Mouse (Mus musculus) liver (tissue): ENCODE measurements at regions not wholly inside any gene's neighbourhood (a gene's known extent, or its start where the extent isn't known, plus 50 kb on each side); places are given as distances from the start of the nearest gene placed in this dataset.

ENCODE experiments used
- DNase-seq: peaks from one replicate; pipeline ENCODE4 v3.0.0-alpha.2; 2020; ENCODE audit warnings: mixed read lengths

DNA sequence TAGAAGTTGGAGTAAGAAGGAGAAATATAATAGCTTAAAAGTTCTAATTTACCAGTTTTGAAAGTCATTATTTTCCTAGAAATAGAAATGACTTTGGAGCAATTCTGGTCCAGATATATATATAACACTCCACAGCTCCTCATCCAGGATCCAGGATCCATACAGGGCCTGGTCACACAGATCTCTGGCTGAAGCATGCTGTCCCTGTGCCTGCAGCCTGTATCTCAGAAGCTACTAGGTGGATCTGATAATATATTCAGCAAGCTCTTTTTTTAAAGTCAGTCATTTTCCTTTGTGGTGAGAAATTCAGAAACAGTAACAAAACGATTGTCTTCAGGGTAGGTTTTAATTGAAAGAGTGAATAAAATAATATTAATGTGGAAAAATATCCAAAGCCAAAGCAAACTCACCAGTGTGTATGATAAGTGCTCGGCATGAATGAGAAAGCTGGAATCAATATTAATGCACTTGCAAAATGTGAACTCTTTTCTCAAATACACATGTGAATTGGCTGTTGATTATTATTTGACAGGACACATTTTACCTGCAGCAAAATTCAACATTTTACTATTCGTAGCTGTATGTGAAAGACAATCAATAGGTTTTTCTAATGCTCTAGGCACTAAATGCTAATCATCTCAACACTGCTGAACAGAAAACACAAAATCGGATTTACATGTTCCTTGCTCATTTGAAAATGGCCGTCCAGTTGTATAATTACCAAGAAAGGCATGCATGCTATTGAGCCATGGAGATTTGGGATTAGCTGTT is 288.1 kb upstream of the Cxadr start:
- no peak for DNase-seq

DNA sequence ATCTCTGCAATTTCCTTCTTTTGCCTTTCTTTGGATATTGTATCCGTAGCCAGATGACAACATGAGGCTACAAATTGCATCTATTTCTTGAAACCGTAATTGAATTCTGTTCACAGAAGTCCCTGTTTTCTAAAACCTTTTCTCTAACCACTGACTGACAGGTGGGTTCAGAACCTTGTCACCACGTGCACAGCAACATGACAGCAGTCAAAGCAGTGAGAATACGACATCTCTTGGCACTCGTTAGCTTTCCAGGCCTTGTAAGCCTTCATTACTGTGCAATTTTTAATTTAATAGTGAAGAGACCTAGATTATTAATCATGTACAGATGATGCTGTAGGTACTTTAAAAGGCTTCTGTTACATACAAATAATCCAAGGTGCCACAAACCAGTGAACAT is 297.3 kb upstream of the Cxadr start:
- DNase-seq, result no peak

DNA sequence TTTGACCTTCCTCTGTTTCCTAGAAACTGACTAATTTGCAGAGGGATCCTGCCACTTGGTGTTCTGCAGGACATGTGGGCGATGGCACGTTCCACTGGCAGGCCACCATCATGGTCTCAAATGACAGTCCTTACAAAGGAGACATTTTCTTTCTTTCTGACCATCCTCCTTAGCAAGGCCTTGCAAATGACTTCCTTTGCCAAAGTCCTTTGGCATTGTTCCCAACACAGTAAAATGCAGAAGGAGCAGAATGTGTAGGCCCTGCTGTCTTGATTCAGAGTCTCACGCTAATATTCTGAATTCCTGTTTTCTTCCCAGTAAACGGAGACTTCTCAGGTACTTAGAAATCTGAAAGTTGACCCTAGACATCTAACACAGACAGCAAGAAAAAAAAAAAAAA is 308.3 kb upstream of the Cxadr start:
- DNase-seq, result no peak

DNA sequence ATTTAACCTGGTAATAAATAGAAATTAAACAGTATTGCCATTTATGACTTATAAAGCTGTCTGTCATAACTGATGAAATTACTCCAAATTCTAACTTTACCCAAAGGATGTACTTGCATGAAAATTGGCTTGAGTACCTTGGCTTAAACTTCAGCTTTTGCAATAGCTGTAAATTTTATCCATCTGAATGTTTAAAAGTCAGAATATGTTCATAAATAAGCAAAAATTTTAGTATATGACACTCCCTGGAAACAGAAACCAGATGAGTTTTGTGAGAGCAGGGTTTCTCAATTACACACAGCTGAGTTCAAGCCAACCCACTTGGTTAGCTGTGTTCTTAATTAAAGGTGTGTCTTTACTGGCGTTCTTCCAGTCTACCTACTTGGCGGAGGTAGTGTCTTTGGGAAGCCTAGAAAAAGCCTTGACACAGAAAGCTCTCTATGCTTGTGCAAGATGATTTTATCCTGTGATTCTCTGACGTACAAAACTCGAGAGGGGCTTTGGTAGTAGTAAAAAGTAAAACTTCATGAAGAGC is 311.4 kb upstream of the Cxadr start:
- no peak for DNase-seq

DNA sequence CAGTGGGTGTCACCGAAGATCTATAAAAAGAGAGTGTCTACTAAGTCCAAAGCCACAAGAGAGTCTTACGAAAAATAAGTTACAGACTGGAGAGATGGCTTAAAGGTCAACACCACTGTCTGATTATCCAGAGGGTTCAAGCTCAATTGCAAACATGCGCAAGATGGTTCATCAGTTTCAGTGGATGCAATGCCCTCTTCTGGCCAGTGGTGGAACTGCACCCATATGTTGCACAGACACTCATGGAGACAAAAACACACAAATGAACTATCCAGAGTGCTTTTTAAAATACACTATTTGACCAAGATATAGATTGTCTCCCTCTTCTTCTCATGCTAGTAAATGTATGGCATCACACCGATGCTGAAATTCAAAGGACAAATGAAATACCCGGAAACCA is 312.1 kb upstream of the Cxadr start:
- DNase-seq, result no peak

DNA sequence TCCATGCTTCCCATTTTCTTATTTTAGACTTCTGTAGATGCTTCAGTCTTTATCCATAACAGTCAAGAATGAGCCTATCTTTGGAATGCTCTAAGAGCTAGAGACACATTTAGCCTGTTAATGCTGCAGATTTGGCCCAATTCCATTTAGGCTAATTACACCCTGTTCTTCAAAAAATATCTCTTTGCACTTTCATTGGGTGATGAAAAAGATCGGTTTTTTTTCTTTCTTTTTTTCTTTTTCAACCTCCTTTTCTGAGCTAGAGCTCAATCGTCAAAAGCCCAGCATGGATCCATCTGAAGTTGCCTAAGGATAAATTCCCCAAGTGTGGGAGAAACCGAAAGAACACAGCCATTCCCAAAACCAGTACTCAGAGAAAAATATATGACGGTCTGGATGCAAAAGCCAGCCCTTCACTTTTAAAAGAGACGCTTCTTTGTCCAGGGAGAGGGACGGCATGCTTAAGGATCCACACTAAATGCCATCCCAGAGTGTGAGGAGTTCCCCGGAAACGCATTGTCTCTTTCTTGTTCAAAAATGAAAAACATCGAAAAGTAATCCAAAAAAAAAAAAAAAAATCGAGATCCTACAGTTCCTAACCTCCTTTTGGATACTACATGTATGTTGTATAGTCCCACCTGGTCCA is 314.3 kb upstream of the Cxadr start:
- DNase-seq, result no peak

DNA sequence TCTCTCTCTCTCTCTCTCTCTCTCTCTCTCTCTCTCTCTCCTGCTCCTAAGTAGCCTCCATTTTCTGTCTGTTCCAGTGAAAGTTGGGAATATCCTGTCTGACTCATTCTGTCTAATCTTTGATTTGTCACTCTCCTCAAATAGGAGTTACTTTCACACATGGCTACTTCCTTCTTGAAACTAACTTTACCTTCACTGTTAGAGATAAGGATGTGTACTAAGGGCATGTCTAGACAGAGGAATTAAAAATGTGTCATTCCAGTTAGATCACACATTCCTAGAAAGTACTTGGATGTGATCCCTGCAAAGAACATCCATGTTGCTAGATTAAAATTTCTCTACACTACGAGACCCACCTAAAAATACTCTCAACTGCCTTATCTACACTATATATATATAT is 346.9 kb upstream of the Gm11146 start:
- DNase-seq, result no peak

DNA sequence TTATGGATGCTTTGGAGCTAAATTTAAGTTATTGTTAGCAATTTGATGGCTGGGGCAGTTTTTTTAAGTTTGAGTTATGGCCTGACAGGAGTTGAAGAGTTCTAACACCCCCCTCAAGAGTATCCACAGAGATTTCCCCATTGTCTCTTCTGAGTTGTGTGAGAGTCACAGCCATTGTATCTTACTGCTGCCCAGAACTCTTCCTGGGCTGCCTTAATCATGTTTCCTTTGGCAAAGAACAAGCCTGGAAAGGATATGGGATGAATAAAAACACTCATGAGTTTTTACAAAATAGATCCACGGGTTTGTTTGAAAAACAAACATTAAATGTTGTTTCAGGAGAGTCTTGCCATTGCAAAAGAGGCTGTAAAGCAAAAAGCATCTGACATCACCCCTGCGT is 343.5 kb upstream of the Gm11146 start:
- no peak for DNase-seq

DNA sequence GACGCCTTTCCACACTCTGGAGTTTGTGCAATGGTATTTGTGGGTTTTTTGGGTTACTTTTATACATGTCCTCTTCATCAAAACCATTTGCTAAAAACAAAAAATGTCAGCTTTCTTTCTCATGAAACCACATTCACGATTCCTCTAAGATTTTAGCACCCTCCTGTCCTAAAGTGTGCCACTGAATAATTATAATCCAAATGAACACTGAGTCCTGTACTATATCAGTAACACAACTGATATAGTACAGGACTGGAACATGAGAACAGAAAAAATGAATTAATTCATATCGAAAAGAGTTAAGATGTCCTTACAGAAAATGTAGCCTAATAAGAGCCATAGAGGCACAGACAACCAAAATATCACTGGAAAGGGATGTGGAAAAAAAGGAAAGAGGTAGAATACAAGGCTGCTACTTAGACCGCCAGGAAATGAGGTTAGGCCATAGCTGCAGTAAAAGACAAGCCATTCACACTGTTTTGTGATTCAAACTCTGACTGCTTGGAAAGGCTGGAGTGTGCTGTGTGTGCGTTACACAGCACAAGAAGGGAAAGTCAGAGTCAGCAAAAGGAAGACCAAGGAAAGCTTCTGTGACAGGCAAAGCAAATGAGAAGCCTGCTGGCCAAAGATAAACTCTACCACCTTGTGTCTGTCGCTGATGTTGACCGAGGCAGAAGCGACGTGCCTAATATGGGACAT is 329.3 kb upstream of the Gm11146 start:
- DNase-seq, result no peak

DNA sequence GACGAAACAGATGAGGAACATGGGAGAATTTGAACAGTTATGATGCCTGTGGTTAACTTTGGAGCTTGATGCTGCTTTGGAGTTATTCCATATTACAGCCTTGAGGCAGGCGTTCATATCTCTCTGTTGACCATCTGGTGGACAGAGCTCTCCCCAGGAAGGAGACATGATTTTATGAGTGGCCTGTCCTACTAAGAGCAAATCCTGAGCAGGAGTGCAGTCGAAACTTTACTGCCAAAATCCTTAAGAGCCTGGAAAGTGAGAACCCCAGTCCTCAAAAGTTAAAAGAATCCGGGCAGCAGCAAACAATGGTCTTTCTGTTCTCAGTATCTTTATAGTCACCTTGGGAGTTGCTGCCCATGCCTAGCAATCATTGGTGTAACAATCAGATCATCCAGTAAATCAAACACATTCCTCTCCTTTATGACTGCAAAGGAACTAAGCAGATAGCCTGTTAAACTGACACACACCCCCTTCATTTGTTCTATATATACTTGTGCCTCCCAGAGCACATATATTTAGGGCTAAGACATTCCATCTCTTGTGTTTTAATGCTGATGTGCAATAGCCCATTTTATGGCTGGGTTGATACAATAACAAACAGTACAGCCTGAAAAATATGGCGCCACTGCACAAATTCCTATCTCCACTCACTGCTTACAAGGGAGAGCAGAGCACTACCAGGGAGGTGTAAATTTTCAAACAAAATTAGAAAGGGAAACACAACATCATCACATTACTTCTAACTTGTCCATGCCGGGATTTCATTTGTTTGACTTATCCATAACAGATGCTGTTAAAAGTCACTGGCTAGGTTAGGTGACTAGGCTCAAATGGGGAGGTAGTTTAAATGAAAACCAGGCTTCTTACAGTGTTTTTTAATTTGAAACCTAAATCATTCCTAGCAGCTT is 312.5 kb upstream of the Gm11146 start:
- no peak for DNase-seq

DNA sequence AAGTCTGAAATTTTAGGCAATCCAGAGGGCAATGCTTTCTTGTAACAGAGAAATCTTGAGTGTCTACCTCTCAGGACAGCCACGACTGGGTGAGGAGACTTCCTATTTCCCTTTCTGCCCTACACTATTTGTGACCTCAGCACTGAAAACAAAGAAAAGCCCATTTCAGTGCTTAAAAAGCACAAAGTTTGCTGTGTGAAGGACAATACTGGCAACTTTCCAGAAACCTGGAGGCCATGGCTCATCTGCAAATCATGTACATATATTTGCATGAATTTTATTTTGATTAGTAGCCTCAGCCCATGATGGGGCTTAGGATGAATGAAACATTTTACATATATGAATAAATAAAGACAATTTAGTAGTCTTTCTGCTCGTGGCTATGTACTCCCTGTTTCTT is 292.4 kb upstream of the Gm11146 start:
- DNase-seq, result no peak

DNA sequence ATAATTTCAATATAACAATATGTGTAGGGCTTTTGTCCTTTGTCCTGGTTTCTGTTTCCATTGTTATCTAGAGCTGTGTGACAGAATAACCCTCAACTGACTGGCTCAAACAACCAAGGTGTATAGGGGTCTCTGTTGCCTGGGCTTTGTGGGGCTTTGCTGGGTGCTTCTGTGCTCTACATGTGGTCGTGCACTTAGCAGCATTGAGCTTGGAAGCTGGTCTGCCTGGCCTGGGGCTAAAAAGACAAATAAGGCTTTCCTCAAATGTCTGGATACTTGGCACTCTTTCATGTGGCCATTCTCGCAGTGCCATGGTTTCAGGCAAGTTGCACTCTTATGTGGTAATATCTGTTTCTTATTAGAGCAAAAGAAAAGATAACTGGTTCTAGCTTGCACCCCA is 291.8 kb upstream of the Gm11146 start:
- no peak for DNase-seq

DNA sequence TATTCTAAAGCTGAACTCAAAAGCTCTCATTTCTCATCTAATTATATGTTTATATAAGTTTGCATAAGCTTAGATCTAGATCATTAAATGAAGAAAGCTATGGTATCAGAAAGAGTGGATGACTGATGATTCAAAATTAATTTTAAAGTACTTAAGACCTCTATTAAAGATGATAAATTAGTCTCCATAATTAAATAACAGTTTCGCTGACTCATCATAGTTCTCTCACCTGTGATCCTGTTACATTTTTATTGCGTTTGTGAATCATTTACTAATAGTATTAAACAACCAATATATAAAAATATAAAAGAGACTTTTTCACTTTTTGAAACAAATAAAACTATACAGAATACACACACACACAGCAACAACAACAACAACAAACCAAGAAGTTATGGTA is 290.8 kb upstream of the Gm11146 start:
- DNase-seq, result no peak

DNA sequence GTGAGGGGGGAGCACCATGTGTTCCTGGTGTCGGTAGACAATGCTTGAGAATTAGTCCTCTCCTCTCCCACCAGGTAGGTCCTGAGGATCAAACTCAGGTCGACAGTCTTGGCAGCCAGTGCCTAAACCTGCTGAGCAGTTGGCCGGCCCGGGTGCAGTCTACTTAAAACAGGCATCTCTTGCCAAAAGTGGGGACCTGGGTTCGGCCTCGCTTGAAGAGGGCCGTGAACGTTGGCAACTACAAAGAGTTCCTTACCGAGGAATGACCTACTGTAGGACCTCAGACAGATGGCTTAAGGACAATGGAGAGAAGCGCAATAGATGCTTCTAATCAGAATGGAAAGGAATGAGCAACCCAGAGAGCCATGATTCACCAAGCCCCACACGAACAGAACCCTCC is 287.5 kb upstream of the Gm11146 start:
- DNase-seq, result no peak

DNA sequence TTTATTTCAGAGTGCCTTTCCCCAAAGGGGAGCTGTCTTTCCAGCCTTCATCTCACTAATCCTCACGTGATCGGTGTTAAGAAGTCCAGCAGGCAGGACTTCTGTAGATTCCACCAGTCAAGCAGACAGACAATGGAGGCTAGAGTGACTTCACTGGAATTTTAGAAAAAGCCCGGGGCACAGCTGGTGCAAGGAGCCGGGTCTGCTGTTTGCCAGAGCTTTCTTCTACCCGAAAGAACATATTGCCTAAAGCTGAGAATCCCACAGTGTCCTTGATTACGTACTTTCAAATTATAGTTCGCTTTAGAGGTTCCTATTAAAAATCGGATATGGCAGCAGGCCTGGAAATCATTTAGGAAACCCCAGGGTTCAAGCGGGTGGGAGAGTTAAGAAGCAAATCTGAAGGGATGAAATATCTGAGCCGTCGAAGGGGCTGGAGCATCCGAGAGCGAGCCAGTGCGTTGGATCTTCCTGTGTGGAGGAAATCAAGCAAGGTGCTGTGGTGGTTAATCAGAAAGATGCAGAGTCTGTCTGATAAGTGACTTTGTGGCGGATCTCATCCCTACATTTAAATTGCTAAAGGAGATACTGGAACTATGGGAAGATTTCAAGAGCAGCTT is 283.3 kb upstream of the Gm11146 start:
- DNase-seq, result no peak

DNA sequence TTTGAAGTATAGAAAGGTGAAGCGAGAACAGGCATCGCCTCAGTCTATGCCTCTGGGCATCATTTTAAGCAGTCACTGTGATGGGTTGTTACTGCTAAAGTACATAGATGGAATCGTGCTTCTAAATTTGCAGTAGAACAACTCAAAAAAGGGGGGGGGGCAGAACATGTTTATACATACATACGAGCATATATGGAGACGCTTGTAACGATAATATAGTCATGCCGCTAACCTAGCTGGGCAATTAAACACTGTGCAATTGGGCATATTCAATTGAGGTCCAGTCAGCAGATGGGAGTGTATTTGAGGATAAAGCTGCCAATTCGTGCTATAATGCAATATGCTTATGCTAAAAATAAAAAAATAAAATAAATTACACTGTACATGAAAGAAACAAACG is 282.6 kb upstream of the Gm11146 start:
- DNase-seq, result no peak

DNA sequence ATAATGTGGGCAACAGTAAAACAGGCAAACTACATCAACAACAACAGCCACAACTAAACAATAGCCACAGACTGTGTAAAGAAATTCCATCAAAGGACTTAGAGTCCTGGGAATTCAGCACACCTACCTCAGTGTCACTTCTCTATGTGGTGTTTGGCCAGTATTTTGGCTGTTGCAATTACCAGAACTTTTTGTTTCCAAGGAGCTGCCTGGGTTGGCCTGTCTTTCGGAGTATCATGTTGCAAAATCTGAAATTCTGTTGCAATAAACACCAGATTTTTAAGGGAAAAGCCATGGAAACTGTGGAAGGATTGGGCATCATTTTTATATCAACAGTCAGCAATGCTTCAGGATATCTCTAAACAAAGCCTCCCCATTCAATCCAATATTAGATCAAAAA is 275.1 kb upstream of the Gm11146 start:
- DNase-seq, result no peak

DNA sequence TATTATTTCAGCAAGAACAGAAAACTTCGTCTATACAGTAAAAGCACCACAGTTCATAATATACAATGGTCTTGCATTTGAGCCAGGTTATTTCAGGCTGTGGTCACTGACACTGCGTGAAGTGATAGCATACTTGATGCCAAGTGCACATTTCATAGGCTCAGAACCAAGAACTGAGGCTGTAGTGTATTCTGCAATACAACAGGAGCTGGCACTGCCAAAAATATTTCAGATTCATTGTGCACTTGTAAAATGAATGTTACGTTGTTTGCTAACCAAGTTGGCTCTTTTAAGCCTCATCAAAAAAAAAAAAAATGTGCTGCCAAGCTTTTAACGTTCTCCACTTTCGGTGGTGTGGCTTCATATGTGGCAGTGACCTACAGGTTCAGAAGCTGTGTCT is 261.4 kb upstream of the Gm11146 start:
- DNase-seq, result no peak

DNA sequence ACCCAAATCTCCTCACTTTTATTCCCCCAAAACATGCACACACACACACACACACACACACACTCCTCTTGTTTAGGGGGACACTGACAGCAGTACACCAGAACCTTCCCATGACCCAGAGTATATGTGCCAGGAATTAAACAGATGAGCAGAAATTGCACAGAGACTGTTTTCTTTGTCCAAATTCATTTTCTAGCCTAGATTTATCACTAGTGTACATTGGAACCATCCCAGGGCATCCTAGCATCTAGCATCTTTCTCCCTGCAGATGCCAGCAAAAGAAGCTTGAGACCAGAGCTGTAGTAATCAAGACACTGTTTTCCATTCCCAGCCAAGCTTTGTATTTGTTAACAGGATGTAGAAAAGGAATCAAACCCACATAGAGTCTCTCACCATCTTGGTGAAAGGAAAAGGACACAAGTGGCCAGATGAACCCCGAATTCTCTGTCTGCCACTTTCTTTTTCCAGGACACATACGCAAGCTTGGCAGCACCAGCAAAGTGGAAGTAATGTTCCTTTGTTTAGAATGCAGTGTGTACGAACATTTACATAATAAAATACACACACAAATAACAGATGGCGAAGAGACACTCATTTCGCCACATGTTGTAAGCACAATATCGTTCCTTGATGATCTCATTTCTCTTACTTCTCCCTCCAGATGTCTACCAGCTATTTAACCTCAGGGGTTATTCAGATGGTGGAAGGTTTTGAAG is 250.3 kb upstream of the Gm11146 start:
- DNase-seq, result no peak

DNA sequence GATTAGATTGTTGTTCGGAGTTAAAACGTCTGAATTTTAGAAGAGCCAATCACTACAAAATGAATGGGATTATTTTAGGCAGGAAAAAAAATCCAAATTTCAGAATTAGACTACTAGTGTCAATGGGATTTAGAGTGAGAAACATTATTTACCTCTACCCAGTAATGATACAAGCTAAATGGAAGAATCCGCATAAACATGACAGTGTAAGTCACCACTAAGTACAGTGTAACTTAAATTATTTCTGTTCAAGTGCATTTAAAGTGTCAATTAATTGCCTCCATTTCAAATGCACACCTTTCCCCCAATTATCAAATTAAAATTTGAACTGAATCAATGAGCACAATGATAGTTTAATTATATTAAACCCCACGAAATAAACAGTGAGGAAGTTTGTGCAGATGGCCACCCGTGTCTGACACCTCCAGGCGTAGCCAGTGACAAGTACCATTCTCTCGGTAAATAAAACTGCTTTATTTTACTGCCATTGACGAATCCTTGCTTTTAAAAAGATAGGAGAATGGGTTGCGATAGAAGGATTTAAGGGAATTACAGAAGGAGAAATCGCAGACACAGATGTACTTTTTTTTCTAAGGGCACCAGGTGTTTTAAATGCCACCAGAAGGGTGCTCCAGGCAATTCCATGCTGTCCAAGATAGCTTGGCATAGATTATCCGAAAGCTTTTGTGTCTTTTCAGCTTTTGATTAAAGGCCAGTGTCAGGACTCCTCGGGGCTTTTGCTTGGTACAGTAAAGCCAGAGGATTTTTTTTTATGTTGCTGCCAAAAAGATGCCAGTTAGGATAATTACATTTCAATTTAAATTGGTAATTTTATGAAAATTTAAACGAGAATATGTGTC is 249.5 kb upstream of the Gm11146 start:
- no peak for DNase-seq

DNA sequence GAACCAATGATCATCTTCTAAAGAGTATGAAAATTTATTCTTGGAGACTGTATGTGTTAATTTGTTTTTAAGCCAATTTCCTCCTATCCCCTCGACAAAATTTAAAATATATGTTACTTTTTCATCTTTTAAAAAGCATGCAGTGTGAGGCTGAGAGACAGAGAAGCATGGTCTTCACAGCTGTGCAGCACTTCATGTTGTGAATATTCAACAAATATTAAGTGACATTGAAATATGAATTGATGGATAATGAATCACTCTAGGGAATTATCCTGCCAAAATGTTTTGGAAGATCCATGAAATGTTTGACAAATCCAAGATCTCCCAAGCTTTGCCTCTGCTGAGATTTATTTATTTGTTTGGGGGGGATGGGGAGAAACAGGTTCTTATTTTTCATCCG is 233.9 kb upstream of the Gm11146 start:
- DNase-seq, result no peak
